Mouse (Mus musculus): Measurements from ENCODE around the gene Srgap3.
"Not testable (repeated sequence)": the region's sequence is repeated elsewhere in the genome, so short reads cannot be mapped to it uniquely, and the experiment has no call there.

Gene Srgap3

GRCm38 (mm10) chr6:112741766-112742165 is 205.3 kb downstream of the Srgap3 start:
- DNase-seq (ENCODE audit: low spot score), result no peak

- no peak for DNase-seq (ENCODE audit: low spot score)
Observed at GRCm38 (mm10) chr6:112739635-112740034, 207.4 kb downstream of the Srgap3 start.

GRCm38 (mm10) chr6:112738924-112739323 is 208.1 kb downstream of the Srgap3 start:
- DNase-seq (ENCODE audit: low spot score), result no peak

GRCm38 (mm10) chr6:112736471-112736870 is 210.6 kb downstream of the Srgap3 start:
- no peak for DNase-seq (ENCODE audit: low spot score)

GRCm38 (mm10) chr6:112735054-112735453 is 212.0 kb downstream of the Srgap3 start:
- no peak for DNase-seq (ENCODE audit: low spot score)

GRCm38 (mm10) chr6:112733942-112734341 is 213.1 kb downstream of the Srgap3 start:
- DNase-seq (ENCODE audit: low spot score), result no peak

GRCm38 (mm10) chr6:112732434-112732833 is 214.6 kb downstream of the Srgap3 start:
- no peak for DNase-seq (ENCODE audit: low spot score)

- DNase-seq (ENCODE audit: low spot score), result no peak
Observed at GRCm38 (mm10) chr6:112731386-112731785, 215.7 kb downstream of the Srgap3 start.

GRCm38 (mm10) chr6:112728760-112729422 is 218.2 kb downstream of the Srgap3 start:
- peak; percentile 82 for DNase-seq (ENCODE audit: low spot score)

GRCm38 (mm10) chr6:112725468-112725867 is 221.6 kb downstream of the Srgap3 start:
- DNase-seq (ENCODE audit: low spot score), result no peak

- DNase-seq (ENCODE audit: low spot score), result no peak
Observed at GRCm38 (mm10) chr6:112720409-112721080, 226.5 kb downstream of the Srgap3 start.

GRCm38 (mm10) chr6:112719983-112720382 is 227.1 kb downstream of the Srgap3 start:
- DNase-seq (ENCODE audit: low spot score), result no peak

GRCm38 (mm10) chr6:112717168-112717567 is 229.9 kb downstream of the Srgap3 start:
- DNase-seq (ENCODE audit: low spot score), result no peak

- no peak for DNase-seq (ENCODE audit: low spot score)
Observed at GRCm38 (mm10) chr6:112713951-112714350, 233.1 kb downstream of the Srgap3 start.

GRCm38 (mm10) chr6:112702296-112702695 is 244.8 kb downstream of the Srgap3 start:
- not testable (repeated sequence) for DNase-seq (ENCODE audit: low spot score)

- DNase-seq (ENCODE audit: low spot score), result peak; percentile 48
Observed at GRCm38 (mm10) chr6:112700392-112700791, 246.7 kb downstream of the Srgap3 start.

GRCm38 (mm10) chr6:112699115-112699514 is 248.0 kb downstream of the Srgap3 start:
- DNase-seq (ENCODE audit: low spot score), result no peak

- DNase-seq (ENCODE audit: low spot score), result peak; percentile 71
Observed at GRCm38 (mm10) chr6:112696056-112696950, 250.8 kb downstream of the Srgap3 start, which contains the start of gene Rad18. Gene Rad18 (minus strand): TSS chr6:112696686.

GRCm38 (mm10) chr6:112694492-112694891 is 252.6 kb downstream of the Srgap3 start:
- DNase-seq (ENCODE audit: low spot score), result no peak

GRCm38 (mm10) chr6:112691523-112691922 is 255.5 kb downstream of the Srgap3 start:
- DNase-seq (ENCODE audit: low spot score), result no peak

GRCm38 (mm10) chr6:112688033-112688432 is 259.0 kb downstream of the Srgap3 start:
- no peak for DNase-seq (ENCODE audit: low spot score)

GRCm38 (mm10) chr6:112686485-112686884 is 260.6 kb downstream of the Srgap3 start:
- DNase-seq (ENCODE audit: low spot score), result no peak

- DNase-seq (ENCODE audit: low spot score), result no peak
Observed at GRCm38 (mm10) chr6:112684065-112684464, 263.0 kb downstream of the Srgap3 start.
